Mouse (Mus musculus): ENCODE measurements at regions not wholly inside any gene's neighbourhood (a gene's known extent, or its start where the extent isn't known, plus 50 kb on each side); places are given as distances from the start of the nearest gene placed in this dataset.
A peak's percentile ranks its signal among the peaks of the same experiment; 100 is the strongest.

DNA sequence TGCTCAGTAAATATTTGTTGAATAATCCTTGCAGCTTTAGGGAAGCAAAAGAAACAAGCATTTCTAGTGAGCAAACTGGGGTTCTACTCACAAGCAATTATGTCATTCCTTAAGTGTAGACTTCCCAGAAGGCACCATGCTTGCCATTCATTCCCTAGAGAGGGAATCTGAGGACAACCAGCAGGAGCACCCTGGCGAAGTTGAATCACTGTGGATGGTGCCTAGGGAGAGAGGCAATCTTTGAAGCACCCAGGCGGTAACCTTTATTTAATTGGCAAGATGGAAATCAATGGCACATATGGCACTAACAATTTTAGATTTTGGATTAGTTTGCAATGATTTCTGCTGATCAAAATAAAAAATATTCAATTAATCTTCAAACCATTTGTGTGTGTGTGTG, 967.4 kb downstream of the Slc4a3 start:
- no peak for DNase-seq

DNA sequence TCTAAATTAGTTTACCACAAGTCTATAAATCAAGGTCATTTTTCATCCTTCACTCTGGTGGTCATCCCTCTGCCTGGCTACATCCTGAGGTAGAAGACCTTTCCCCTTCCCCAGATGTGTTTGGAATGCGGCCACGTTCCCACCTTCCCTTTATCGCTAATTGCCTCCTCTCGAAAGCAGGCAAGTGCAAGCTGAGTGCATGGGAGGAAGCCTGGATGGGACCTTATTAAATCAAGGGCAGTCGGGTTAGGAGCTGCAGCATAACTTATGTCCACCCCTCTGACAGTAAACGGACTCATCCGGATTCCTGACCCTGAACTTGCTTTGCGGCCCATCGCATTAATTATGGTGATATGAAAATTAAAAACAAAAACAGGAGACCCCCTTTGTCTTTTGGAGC, 983.5 kb downstream of the Slc4a3 start:
- DNase-seq = no peak

DNA sequence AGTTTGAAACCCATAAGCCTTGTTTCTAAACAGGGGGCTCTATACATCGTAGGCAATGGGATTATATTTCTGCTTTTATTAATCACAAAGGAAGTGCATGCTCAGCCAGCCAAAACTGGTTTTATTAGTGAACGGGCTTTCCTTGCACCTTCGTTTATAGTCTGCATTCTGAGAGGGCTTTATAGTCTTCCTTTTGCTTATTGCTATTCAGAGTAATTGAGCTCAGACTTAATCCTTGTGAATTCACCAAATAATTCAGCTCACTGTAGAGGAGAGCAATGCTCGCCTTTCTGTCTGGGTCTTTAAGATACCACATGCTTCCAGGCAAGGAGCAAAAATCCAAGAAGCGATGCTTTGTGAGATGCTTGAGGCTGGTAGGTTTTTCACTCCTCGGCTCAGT, 984.3 kb downstream of the Slc4a3 start:
- no peak for DNase-seq

GRCm38 (mm10) chr1:76535522-76535956, 979.3 kb downstream of the Epha4 start:
- peak; percentile 86 for DNase-seq

DNA sequence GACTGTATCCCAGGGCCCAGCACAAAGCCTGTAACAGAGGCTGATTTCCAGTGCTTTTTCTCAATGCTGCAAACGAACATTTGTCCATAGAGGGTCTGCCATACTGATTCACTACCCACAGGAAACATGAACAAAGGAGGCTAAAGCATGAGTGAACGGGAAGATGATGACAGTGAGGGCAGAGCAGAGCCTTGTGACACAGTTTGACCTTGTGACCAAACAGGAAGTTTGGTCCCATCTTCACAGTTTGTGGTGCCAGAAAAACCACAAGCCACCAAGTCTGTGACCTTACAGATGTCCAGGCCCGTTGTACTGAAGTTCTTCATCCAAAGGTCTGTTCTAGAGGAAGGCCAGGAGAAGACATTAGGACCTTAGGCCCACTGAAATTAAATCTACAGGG, 974.4 kb downstream of the Epha4 start:
- no peak for DNase-seq

DNA sequence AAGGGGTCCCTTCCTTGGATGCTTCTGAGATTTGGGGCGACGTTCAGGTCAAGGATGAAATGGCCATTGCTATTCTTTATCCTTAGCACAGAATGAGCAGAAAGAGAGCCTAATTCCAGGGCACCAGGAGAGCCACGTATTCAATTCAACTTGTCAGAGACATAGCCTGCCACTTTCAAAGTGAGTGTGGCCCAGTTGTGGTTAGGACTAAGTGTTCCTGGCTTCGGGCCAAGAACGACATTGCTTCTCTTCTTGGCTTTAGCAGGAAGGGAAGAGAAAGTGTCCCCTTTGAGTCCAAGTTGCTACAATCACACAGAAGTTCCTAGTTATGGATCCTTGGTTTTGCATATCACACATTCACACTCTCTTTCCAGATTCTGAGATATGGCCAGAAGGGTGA, 964.0 kb downstream of the Epha4 start:
- DNase-seq = peak; percentile 19

GRCm38 (mm10) chr1:76559441-76559840, 955.4 kb downstream of the Epha4 start:
- DNase-seq = no peak

- DNase-seq = no peak
Observed at GRCm38 (mm10) chr1:76575487-76575886, 939.4 kb downstream of the Epha4 start.

- no peak for DNase-seq
Observed at GRCm38 (mm10) chr1:76585921-76586320, 929.0 kb downstream of the Epha4 start.

DNA sequence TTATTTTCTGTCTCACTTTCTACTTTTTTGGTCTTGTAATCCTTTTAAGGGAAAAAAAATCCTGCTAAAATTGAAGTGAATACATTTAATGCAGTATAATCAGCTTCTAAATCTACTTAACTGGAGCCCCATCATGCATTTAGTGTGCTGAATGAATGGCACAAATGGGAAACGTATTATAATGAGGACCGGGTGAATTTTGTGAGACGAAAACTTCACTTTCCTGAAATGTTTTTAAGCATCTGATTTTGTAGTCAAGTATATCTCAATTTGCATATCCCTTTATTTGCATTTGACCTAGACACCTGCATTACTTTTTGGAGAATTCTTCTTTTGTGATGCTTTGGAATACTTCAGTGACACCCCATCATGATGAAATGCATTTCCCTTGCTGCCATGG, 889.1 kb downstream of the Epha4 start:
- DNase-seq = no peak

DNA sequence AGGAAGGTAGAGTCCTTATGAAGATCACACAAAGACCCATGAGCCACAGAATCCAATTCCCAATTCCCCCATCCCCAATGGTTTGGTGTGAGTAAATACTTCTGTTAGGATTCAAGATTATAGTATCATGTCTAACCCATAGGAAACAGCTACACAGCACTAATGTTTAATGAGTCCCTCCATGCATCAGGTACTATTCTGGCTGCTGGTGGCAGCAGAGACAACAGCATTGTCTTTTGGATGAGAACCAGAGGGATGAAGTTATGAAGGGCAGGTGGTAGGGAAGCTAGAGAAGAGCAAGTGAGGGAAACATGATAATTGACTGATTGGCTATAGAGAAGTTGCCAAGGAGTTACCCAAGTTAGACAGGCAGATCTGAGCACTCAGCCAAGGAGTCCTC, 885.0 kb downstream of the Epha4 start:
- no peak for DNase-seq

GRCm38 (mm10) chr1:76634071-76634470, 880.8 kb downstream of the Epha4 start:
- no peak for DNase-seq

GRCm38 (mm10) chr1:76637268-76638009, 877.4 kb downstream of the Epha4 start:
- no peak for DNase-seq

- no peak for DNase-seq
Observed at GRCm38 (mm10) chr1:76638010-76638400, 876.9 kb downstream of the Epha4 start.

DNA sequence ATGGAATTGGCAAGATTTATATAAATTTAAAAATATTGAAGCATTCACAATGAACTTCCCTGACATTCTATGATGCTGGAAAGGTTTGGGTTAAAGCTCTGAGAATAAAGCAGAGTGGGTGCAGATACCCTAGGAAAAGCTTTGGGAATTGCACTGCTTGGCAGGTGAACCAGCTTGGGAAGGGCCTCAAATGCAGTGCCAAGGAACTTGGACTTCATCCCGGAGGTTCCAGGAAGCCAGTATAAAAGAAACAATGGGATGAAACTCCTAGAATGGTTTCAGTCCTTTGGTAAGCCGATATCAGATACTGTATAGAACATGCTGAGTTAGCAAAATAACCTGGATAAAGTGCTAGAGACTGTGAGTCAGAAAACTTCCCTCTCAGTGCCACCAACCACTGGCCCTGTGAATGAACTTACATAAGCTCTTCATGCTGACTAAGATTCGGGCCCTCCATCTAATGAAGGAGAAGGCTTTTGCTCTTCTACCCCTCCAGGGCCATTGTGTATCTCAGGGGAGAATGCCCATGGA, 873.6 kb downstream of the Epha4 start:
- DNase-seq = no peak

GRCm38 (mm10) chr1:76642703-76643102, 872.2 kb downstream of the Epha4 start:
- no peak for DNase-seq

DNA sequence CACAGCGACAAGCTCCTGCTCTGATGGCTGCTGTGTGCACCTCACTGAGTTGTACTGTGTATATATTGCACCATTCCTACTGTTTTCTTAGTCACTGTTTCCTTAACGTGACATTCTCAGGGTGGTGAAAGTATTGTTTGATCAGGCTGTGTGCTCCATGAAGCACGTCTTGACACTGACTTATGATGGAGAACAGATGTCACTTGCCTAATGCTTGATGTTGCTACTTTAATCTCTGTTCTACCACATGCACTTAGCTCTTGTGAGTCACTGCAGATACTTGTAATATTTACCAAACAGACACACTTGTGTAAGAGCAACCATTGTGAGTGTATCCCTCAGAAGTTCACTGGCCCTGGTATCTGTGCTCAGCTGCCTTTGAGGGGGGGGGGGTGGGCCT, 870.0 kb downstream of the Epha4 start:
- DNase-seq = no peak

GRCm38 (mm10) chr1:76654826-76655225, 860.1 kb downstream of the Epha4 start:
- DNase-seq = no peak

DNA sequence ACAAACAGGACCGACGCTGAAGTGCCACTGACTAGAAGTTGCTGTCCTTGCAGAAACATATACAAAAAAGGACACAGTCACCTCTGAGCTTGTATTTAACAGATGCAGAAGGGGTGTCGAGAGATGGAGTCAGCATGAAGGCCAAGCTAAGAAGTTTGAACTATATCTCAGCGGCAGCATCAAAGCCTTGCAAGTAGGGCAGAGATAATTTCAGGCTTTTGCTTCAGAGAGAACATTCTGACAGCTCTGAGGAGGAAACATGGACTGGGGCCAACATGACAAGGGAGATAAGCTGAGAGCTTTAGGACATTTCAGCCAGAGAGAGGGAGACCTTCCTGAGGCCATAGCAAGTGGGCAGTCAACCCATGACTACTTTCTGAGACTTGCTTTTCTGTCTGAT, 856.7 kb downstream of the Epha4 start:
- DNase-seq = peak; percentile 64

GRCm38 (mm10) chr1:76660146-76660545, 854.7 kb downstream of the Epha4 start:
- DNase-seq = no peak

- DNase-seq = no peak
Observed at GRCm38 (mm10) chr1:76664381-76664780, 850.5 kb downstream of the Epha4 start.

GRCm38 (mm10) chr1:76676836-76677235, 838.1 kb downstream of the Epha4 start:
- no peak for DNase-seq

DNA sequence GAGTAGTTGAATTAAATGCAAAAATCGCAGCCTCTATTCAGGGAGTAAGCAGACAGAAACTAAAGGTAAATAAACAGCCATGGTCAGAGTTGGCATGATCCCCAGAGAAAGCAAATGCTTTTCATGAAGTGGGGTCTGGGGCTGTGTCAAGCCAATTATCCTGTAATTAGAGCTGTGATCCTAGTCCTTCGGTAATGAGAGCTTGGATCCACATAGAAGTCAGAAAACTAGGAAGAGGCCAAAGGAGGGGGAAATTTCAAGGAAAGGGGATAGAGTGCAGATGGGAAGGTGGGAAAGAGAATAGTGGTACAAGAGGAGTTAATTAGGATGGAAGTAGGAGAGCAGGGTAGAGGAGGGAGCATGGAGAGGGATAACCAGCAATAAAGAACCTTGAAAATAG, 809.3 kb downstream of the Epha4 start:
- DNase-seq = no peak

GRCm38 (mm10) chr1:76717639-76718292, 797.1 kb downstream of the Epha4 start:
- DNase-seq = no peak

Data from adrenal gland, adult 8-10 months (tissue).